Mouse (Mus musculus): ENCODE results near the gene Thra.

DNA sequence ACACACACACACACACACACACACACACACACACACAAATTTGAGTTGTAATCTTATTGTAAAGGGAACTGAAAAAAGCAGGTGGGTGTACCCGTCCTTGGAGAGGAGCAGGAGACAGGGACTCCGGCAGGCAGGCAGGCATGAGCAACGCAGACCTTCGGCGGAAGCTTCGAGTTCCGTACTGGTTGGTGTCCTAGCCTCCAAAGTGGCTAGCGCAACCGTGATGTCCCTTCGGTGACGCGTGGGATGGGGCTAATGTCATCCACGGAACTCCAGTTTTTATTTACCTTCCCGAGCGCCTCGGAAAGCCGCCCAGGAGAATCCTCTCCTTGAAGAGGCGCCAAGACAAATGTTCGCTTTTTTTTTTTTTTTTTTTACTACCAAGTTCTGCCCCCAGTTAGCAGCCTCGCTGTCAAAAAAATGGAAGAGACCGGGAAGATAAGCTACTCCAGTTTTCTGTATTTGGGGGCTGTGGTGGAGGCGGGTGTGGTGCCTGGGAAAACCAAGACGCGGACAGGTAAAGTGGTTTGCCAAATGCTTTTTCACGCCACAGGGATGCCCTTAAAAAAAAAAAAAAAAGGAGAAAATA is 48.9 kb downstream of the Thra start:
- no peak for TF ChIP-seq POLR2A (IDR thresholded peaks at IDR 0.05; ENCODE audit: insufficient read length, low read depth)
- no peak for TF ChIP-seq MYOD1 (IDR thresholded peaks at IDR 0.05; ENCODE audit: control insufficient read depth in 1 of 3, insufficient read length in 2 of 3, low read depth in 2 of 3)
- TF ChIP-seq USF1 (IDR thresholded peaks at IDR 0.05; ENCODE audit: low read depth): no peak
- no peak for TF ChIP-seq CEBPB (IDR thresholded peaks at IDR 0.05; ENCODE audit: insufficient read depth, poor library complexity, severe bottlenecking)
- TF ChIP-seq TCF12 (IDR thresholded peaks at IDR 0.05; ENCODE audit: insufficient read depth, poor library complexity, severe bottlenecking): no peak
- peak; percentile 29 for TF ChIP-seq POLR2AphosphoS2 (IDR thresholded peaks at IDR 0.05; ENCODE audit: insufficient read length, low read depth)
- no peak for TF ChIP-seq MAX (IDR thresholded peaks at IDR 0.05; ENCODE audit: low read depth)
- TF ChIP-seq E2F4 (IDR thresholded peaks at IDR 0.05; ENCODE audit: insufficient read depth): no peak
- TF ChIP-seq MYOG (IDR thresholded peaks at IDR 0.05; ENCODE audit: control insufficient read depth in 1 of 3, insufficient read depth in 1 of 3, insufficient read length in 2 of 3, low read depth in 2 of 3): no peak
- TF ChIP-seq SRF (IDR thresholded peaks at IDR 0.05; ENCODE audit: control insufficient read depth, insufficient read length, low read depth): no peak
- no peak for TF ChIP-seq TCF3 (IDR thresholded peaks at IDR 0.05; ENCODE audit: insufficient read length, low read depth)
